Mouse (Mus musculus) heart, embryonic 11.5 days (tissue): Measurements from ENCODE around the gene Slc25a10. TPM values are rescaled to one million over a fixed set of nuclear protein-coding genes. Genes with fewer than 3 reads are reported as not detected.

Experiments used
- ATAC-seq: fragments of 200-750 bp; cut with Nextera tagmentation; replicated peaks from 2 replicates; pipeline ENCODE4 v1.8.0; 2017; ENCODE audit warnings: moderate library complexity; ENCODE audit not compliant: insufficient number of reproducible peaks, low FRiP score, low TSS enrichment
- H3K27ac ChIP-seq: fragments of 300-500 bp; sonication (generic); 2 replicates; pipeline ENCODE4 v1.5.1; 2014; ENCODE audit warnings: mild to moderate bottlenecking, low read depth, low read length
- H3K27me3 ChIP-seq: fragments of 300-500 bp; sonication (generic); 2 replicates; pipeline ENCODE4 v1.6.1; 2014; ENCODE audit warnings: mild to moderate bottlenecking, low read length, mixed read lengths; ENCODE audit not compliant: control insufficient read depth, insufficient read depth
- H3K36me3 ChIP-seq: fragments of 300-500 bp; sonication (generic); 2 replicates; pipeline ENCODE4 v1.6.1; 2014; ENCODE audit warnings: mild to moderate bottlenecking, low read length, moderate library complexity, mixed read lengths; ENCODE audit not compliant: control insufficient read depth, insufficient read depth
- H3K4me1 ChIP-seq: fragments of 300-500 bp; sonication (generic); 2 replicates; pipeline ENCODE4 v1.6.1; 2014; ENCODE audit warnings: low read length; ENCODE audit not compliant: control insufficient read depth, insufficient read depth
- H3K4me2 ChIP-seq: fragments of 300-500 bp; sonication (generic); 2 replicates; pipeline ENCODE4 v1.6.1; 2014; ENCODE audit warnings: mild to moderate bottlenecking, moderate library complexity
- H3K4me3 ChIP-seq: fragments of 300-500 bp; sonication (generic); 2 replicates; pipeline ENCODE4 v1.5.1; 2014; ENCODE audit warnings: low read depth, low read length
- H3K9ac ChIP-seq: fragments of 300-500 bp; sonication (generic); 2 replicates; pipeline ENCODE4 v1.6.1; 2014; ENCODE audit warnings: mild to moderate bottlenecking, low read depth, low read length, moderate library complexity
- H3K9me3 ChIP-seq: fragments of 300-500 bp; sonication (generic); replicated peaks from 2 replicates; pipeline ENCODE4 v1.6.1; 2016; ENCODE audit warnings: low read length; ENCODE audit not compliant: control insufficient read depth
- WGBS: fragments of 180-500 bp; shearing (Covaris S2); extraction: QIAGEN DNeasy Blood & Tissue Kit; methylation state at CpG from one replicate; pipeline ENCODE4 v1.1.7; 2014; ENCODE audit not compliant: insufficient replicate concordance; 5-methylcytosine and 5-hydroxymethylcytosine counted together
- polyA plus RNA-seq: library from polyadenylated mRNA; unstranded; fragments of >200 nt; fragmentation: Nextera tagmentation; extraction: Ambion mirVana; gene quantifications from 2 replicates; pipeline ENCODE4 v1.2.1, GENCODE M21; 2014

The Slc25a10 gene
- polyA plus RNA-seq, 1 experiment from 2014 or later = 44.2 TPM

DNA sequence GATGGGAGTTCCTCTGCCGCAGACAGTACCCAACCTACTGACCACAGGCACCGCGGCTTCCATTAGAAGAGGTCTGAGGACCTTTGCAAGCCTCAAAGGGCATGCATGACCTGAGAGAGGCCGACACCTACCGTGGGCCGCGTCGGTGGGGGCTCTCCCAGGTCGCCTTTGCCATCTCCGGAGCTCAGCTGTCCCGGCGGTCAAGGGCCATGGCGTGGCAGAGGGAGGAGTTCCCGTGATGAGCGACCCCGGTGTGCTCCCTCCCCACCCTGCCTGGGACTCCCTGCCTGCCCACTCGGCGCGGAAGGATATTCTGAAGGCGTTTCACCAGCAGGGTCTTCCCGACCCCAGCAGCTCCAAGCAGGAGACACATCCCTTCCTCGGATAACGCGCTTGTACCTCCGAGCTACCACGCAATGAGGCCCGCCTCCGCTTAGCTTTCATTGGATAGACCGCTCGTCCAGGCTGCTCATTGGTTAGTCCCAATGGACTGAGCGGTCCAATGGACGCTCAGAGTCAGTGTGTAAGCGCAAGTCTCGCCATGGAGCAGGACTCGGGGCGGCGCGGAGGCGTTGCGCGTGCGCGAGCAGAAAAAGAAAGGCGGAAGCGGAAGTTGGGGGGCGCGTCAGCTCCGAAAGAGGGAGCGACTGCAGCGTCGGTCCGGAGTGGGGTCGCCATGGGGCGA, 24.4 kb upstream of the Slc25a10 start, which contains the start of gene Arl16:
TSS of gene Arl16 (minus strand) at position 557 of the 685 bp plus-strand sequence.
- H3K9me3 ChIP-seq = no peaks in the 10 kb centered on the region
- ATAC-seq = peak; percentile 99
- peaks cover 21% of the 10 kb centered on the region for H3K4me1 ChIP-seq
- H3K36me3 ChIP-seq = peaks cover 26% of the 10 kb centered on the region
- H3K27ac ChIP-seq = peak within 1 kb of the TSS; percentile 68
- H3K4me2 ChIP-seq = peak within 1 kb of the TSS; percentile 98
- peak within 1 kb of the TSS; percentile 89 for H3K9ac ChIP-seq
- H3K27me3 ChIP-seq = no peaks in the 10 kb centered on the region
- H3K4me3 ChIP-seq = peak within 1 kb of the TSS; percentile 92
- WGBS = under 1% methylated on average over 53 of the region's 54 CpGs

GRCm38 (mm10) chr11:120467736-120468092, 23.9 kb upstream of the Slc25a10 start:
- Histone ChIP-seq H3K4me3 (peak overlapping the region; percentile 92), H3K36me3 (peaks cover 26% of the 10 kb centered on the region), H3K27ac (no peak overlapping the region), H3K27me3 (no peaks in the 10 kb centered on the region), H3K4me2 (peak overlapping the region; percentile 84), H3K4me1 (peaks cover 21% of the 10 kb centered on the region), H3K9ac (peak overlapping the region; percentile 80), H3K9me3 (no peaks in the 10 kb centered on the region)
- WGBS = 2% methylated on average over 31 of the region's 33 CpGs
- peak; percentile 58 for ATAC-seq

GRCm38 (mm10) chr11:120472052-120472451, 19.6 kb upstream of the Slc25a10 start:
- no peak overlapping the region for H3K4me2 ChIP-seq
- peaks cover 8% of the 10 kb centered on the region for H3K4me1 ChIP-seq
- no peak for ATAC-seq
- H3K27me3 ChIP-seq = no peaks in the 10 kb centered on the region
- no peak overlapping the region for H3K9ac ChIP-seq
- H3K9me3 ChIP-seq = no peaks in the 10 kb centered on the region
- peaks cover 44% of the 10 kb centered on the region for H3K36me3 ChIP-seq
- H3K27ac ChIP-seq = no peak overlapping the region
- H3K4me3 ChIP-seq = no peak overlapping the region
- 98% methylated on average over 6 of the region's 6 CpGs for WGBS

DNA sequence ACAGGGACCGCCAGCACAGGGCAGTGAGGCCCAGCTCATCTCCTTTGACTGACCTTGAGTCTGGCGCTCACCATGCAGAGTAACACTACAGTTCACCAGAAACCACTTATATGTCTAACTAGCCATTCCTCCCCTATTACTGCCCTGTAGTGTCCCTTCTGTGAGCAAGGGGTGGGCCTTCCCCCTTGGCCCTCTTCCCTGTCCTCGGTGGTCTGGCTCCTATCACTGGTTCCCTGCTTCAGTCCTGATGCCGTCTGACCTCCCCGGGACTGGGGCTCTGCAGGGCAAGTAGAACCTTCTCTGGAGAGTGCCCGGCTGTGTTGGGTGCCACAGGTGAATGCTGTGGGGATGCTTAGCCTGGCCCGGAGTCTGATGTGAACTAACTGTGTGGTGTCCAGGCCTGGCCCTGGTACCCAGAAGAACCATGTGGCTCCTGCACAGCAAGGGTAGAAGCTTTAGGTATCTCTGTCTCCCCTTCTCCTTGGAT, 8.1 kb upstream of the Slc25a10 start:
- no peak overlapping the region for H3K27ac ChIP-seq
- peak overlapping the region; percentile 96 for H3K9ac ChIP-seq
- H3K9me3 ChIP-seq = no peaks in the 10 kb centered on the region
- H3K4me3 ChIP-seq = peak overlapping the region; percentile 80
- H3K27me3 ChIP-seq = no peaks in the 10 kb centered on the region
- WGBS = 83% methylated on average over 7 of the region's 7 CpGs
- H3K4me2 ChIP-seq = peak overlapping the region; percentile 74
- H3K36me3 ChIP-seq = peaks cover 48% of the 10 kb centered on the region
- no peak for ATAC-seq
- peaks cover 14% of the 10 kb centered on the region for H3K4me1 ChIP-seq

- WGBS = under 1% methylated on average over 60 of the region's 60 CpGs
- H3K36me3 ChIP-seq = peaks cover 43% of the 10 kb centered on the region
Measured at GRCm38 (mm10) chr11:120484265-120484981, 7.2 kb upstream of the Slc25a10 start, which contains the start of gene Mrpl12. Gene Mrpl12 (plus strand): TSS chr11:120484613.

GRCm38 (mm10) chr11:120485251-120485650, 6.4 kb upstream of the Slc25a10 start:
- Histone ChIP-seq H3K27ac (peak overlapping the region; percentile 61), H3K4me2 (peak overlapping the region; percentile 74), H3K4me1 (peaks cover 18% of the 10 kb centered on the region), H3K4me3 (peak overlapping the region; percentile 80), H3K9ac (peak overlapping the region; percentile 96), H3K27me3 (no peaks in the 10 kb centered on the region), H3K9me3 (no peaks in the 10 kb centered on the region), H3K36me3 (peaks cover 44% of the 10 kb centered on the region)
- no peak for ATAC-seq
- 8% methylated on average over 10 of the region's 10 CpGs for WGBS

More at GRCm38 (mm10) chr11:120484265-120484981, 7.2 kb upstream of the Slc25a10 start, which contains the start of gene Mrpl12:
- Histone ChIP-seq H3K4me1 (peaks cover 15% of the 10 kb centered on the region), H3K4me2 (peak within 1 kb of the TSS; percentile 74), H3K4me3 (peak within 1 kb of the TSS; percentile 80), H3K9ac (peak within 1 kb of the TSS; percentile 96), H3K27me3 (no peaks in the 10 kb centered on the region), H3K27ac (peak within 1 kb of the TSS; percentile 61), H3K9me3 (no peaks in the 10 kb centered on the region)
- peak; percentile 86 for ATAC-seq

DNA sequence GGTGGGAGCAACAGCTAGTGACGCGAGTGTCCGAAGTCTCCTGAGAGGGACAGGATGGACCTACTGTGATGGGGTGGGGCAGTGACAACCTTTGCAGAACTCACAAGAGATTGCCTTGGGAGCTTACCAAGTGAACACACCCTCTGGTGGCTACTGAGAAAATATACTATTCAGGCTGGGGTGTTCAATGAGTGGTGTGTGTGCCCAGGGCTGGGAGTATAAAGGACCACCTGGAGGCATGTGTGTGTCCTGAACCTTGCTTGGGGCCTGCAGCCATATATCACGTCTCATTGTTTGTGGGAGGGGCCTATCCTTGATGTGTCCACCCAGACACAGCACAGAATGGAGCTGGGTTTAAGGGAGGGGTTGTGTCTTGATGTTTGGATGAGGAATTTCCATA, 3.1 kb upstream of the Slc25a10 start:
- no peak overlapping the region for H3K4me2 ChIP-seq
- WGBS = 76% methylated on average over 4 of the region's 4 CpGs
- H3K27me3 ChIP-seq = no peaks in the 10 kb centered on the region
- peaks cover 25% of the 10 kb centered on the region for H3K36me3 ChIP-seq
- H3K9me3 ChIP-seq = no peaks in the 10 kb centered on the region
- no peak for ATAC-seq
- H3K27ac ChIP-seq = no peak overlapping the region
- no peak overlapping the region for H3K4me3 ChIP-seq
- H3K9ac ChIP-seq = no peak overlapping the region
- H3K4me1 ChIP-seq = peaks cover 33% of the 10 kb centered on the region

DNA sequence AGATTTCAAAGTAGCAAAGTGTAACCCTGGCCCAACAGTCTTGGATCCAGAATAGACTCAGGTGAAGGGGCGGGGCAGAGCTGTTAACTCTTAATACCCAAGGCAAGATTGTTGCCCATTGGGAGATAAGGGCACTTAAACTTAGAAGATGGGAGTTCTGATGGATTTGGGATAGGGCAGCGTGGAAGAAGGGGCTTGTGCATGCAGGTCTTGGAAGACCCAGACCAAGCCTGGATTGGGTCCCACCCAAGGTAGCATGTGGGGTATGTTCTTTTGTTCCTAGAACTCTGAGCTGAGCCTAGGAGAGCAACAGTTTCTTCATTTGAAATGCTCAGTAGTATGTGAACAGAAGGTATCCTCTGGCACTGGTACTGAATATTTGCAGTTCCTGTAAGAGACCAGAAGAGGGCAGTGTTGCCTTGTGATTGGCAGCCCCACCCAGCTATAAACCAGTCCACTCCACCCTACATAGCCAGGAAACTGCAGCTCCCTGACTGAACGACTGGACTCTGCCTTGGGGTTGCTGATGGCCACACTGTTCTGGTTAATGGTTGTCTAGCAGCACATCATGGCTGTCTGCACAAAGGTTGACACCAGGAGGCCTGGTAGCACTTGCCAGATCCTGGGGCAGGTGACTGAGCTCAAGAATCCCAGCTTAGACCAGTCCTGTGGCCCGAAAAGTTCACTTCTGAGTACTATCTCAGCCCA, 2.4 kb upstream of the Slc25a10 start:
- ATAC-seq = 0 out of 2 replicates have a peak, but pooled peaks have one; percentile 12
- no peak overlapping the region for H3K4me2 ChIP-seq
- H3K9ac ChIP-seq = no peak overlapping the region
- H3K4me3 ChIP-seq = no peak overlapping the region
- peak overlapping the region; percentile 30; the same call in 1 of the 2 replicates for H3K27ac ChIP-seq
- H3K9me3 ChIP-seq = no peaks in the 10 kb centered on the region
- H3K36me3 ChIP-seq = peaks cover 25% of the 10 kb centered on the region
- no peaks in the 10 kb centered on the region for H3K27me3 ChIP-seq
- peaks cover 29% of the 10 kb centered on the region for H3K4me1 ChIP-seq
- WGBS = 63% methylated on average over 4 of the region's 4 CpGs
